Mouse (Mus musculus): ENCODE measurements around the gene B4galnt4. TPM values are rescaled to one million over a fixed set of nuclear protein-coding genes. Genes with fewer than 3 reads are reported as not detected.
A peak's percentile ranks its signal among the peaks of the same experiment; 100 is the strongest.

Gene B4galnt4
- total RNA-seq, 2 experiments from 2014 or later, result 87.4 to 95.9 TPM

- no peak for TF ChIP-seq CTCF (IDR thresholded peaks at IDR 0.05)
- intact Hi-C loops (cut with DNase I), result loop anchor here (1.0 to 10.0 kb wide), 5 partner anchors 38 to 973 kb away; partner anchors contain the start of gene Scgb1c1
- peak overlapping the region; percentile 87 for H3K27ac ChIP-seq
- peak overlapping the region; percentile 46 for H3K4me3 ChIP-seq
- peak; percentile 63 to 67 for DNase-seq (ENCODE audit: extremely low spot score in 1 of 2, low spot score in 2 of 2)
Measured at GRCm38 (mm10) chr7:141047581-141048225, 13.2 kb upstream of the B4galnt4 start.

GRCm38 (mm10) chr7:141048226-141049218 is 12.4 kb upstream of the B4galnt4 start:
- DNase-seq (ENCODE audit: extremely low spot score in 1 of 2, low spot score in 2 of 2), result peak; percentile 87 to 90
- peak; percentile 77 for TF ChIP-seq CTCF (IDR thresholded peaks at IDR 0.05)
- peak overlapping the region; percentile 87 for H3K27ac ChIP-seq
- intact Hi-C loops (cut with DNase I), result loop anchor here (1.0 to 10.0 kb wide), 4 partner anchors 89 to 974 kb away; partner anchors contain the start of gene Scgb1c1
- peak overlapping the region; percentile 46 for H3K4me3 ChIP-seq

GRCm38 (mm10) chr7:141049326-141049725 is 11.6 kb upstream of the B4galnt4 start:
- Histone ChIP-seq H3K27ac (no peak overlapping the region), H3K4me3 (no peak overlapping the region)
- TF ChIP-seq CTCF (IDR thresholded peaks at IDR 0.05), result no peak
- DNase-seq (ENCODE audit: extremely low spot score in 1 of 2, low spot score in 2 of 2), result no peak
- intact Hi-C loops (cut with DNase I), result loop anchor here (10.0 kb wide), 1 partner anchor 975 kb away; no protein-coding TSS in a partner anchor

GRCm38 (mm10) chr7:141051060-141051685 is 9.7 kb upstream of the B4galnt4 start:
- intact Hi-C loops (cut with DNase I), result no loop called here
- DNase-seq (ENCODE audit: extremely low spot score in 1 of 2, low spot score in 2 of 2), result no peak

GRCm38 (mm10) chr7:141052016-141052415 is 8.9 kb upstream of the B4galnt4 start:
- no peak for TF ChIP-seq CTCF (IDR thresholded peaks at IDR 0.05)
- H3K27ac ChIP-seq, result no peak overlapping the region
- no peak for DNase-seq (ENCODE audit: extremely low spot score in 1 of 2, low spot score in 2 of 2)
- no peak overlapping the region for H3K4me3 ChIP-seq
- intact Hi-C loops (cut with DNase I), result no loop called here

More at GRCm38 (mm10) chr7:141051060-141051685, 9.7 kb upstream of the B4galnt4 start:
- H3K27ac ChIP-seq, result no peak overlapping the region
- TF ChIP-seq CTCF (IDR thresholded peaks at IDR 0.05), result no peak
- no peak overlapping the region for H3K4me3 ChIP-seq

GRCm38 (mm10) chr7:141052421-141052820 is 8.5 kb upstream of the B4galnt4 start:
- intact Hi-C loops (cut with DNase I), result no loop called here
- no peak for TF ChIP-seq CTCF (IDR thresholded peaks at IDR 0.05)
- no peak for DNase-seq (ENCODE audit: extremely low spot score in 1 of 2, low spot score in 2 of 2)
- H3K27ac ChIP-seq, result no peak overlapping the region
- H3K4me3 ChIP-seq, result no peak overlapping the region

GRCm38 (mm10) chr7:141055785-141056184 is 5.1 kb upstream of the B4galnt4 start:
- intact Hi-C loops (cut with DNase I), result no loop called here
- Histone ChIP-seq H3K27ac (no peak overlapping the region), H3K4me3 (no peak overlapping the region)
- TF ChIP-seq CTCF (IDR thresholded peaks at IDR 0.05), result no peak; the same call in 1 of the 2 replicates
- DNase-seq (ENCODE audit: extremely low spot score in 1 of 2, low spot score in 2 of 2), result no peak

GRCm38 (mm10) chr7:141056976-141057375 is 3.9 kb upstream of the B4galnt4 start:
- no peak for DNase-seq (ENCODE audit: extremely low spot score in 1 of 2, low spot score in 2 of 2)
- intact Hi-C loops (cut with DNase I), result no loop called here
- Histone ChIP-seq H3K4me3 (no peak overlapping the region), H3K27ac (no peak overlapping the region)
- TF ChIP-seq CTCF (IDR thresholded peaks at IDR 0.05), result no peak

- TF ChIP-seq CTCF (IDR thresholded peaks at IDR 0.05), result no peak
- no peak for DNase-seq (ENCODE audit: extremely low spot score in 1 of 2, low spot score in 2 of 2)
- no peak overlapping the region for H3K4me3 ChIP-seq
- H3K27ac ChIP-seq, result no peak overlapping the region
- intact Hi-C loops (cut with DNase I), result no loop called here
Measured at GRCm38 (mm10) chr7:141057541-141057940, 3.4 kb upstream of the B4galnt4 start.

- Histone ChIP-seq H3K27ac (no peak overlapping the region), H3K4me3 (no peak overlapping the region)
- DNase-seq (ENCODE audit: extremely low spot score in 1 of 2, low spot score in 2 of 2), result no peak
- intact Hi-C loops (cut with DNase I), result no loop called here
- TF ChIP-seq CTCF (IDR thresholded peaks at IDR 0.05), result no peak
Measured at GRCm38 (mm10) chr7:141058601-141059341, 2.1 kb upstream of the B4galnt4 start.

GRCm38 (mm10) chr7:141059929-141060328 is 975 bp upstream of the B4galnt4 start:
- intact Hi-C loops (cut with DNase I), result no loop called here
- H3K4me3 ChIP-seq, result peak overlapping the region; percentile 84
- no peak for TF ChIP-seq CTCF (IDR thresholded peaks at IDR 0.05)
- H3K27ac ChIP-seq, result peak overlapping the region; percentile 86
- DNase-seq (ENCODE audit: extremely low spot score in 1 of 2, low spot score in 2 of 2), result no peak
